Mouse (Mus musculus) brain, embryonic 14.5 days (tissue): Measurements from ENCODE around the gene Adgrb2.

ENCODE experiments used
- CTCF ChIP-seq: fragments of 200-500 bp; IDR thresholded peaks from 2 replicates; pipeline ENCODE4 v1.5.1; 2012; ENCODE audit warnings: inconsistent platforms, mild to moderate bottlenecking, moderate library complexity, borderline replicate concordance; ENCODE audit not compliant: insufficient read depth, insufficient read length; ENCODE audit errors: extremely low read depth
- POLR2A ChIP-seq: fragments of 200-500 bp; IDR thresholded peaks from 2 replicates; pipeline ENCODE4 v1.6.1; 2012; ENCODE audit warnings: mild to moderate bottlenecking, inconsistent platforms, borderline replicate concordance; ENCODE audit not compliant: poor library complexity, insufficient read depth, insufficient read length, severe bottlenecking; ENCODE audit errors: extremely low read depth

GRCm38 (mm10) chr4:130047331-130048202, 62.9 kb downstream of the Adgrb2 start, which contains the start of gene Col16a1:
- no peak for TF ChIP-seq CTCF
- 0 out of 2 replicates have a peak, but pooled peaks have one; percentile 14 for TF ChIP-seq POLR2A
